Mouse (Mus musculus) megakaryocyte progenitor cell, adult 5-6 weeks (primary cell): ENCODE results near the gene A930009A15Rik. TPM values are rescaled to one million over a fixed set of nuclear protein-coding genes. Genes with fewer than 3 reads are reported as not detected.
A peak's percentile ranks its signal among the peaks of the same experiment; 100 is the strongest.

Experiments
- ATAC-seq: replicated peaks from 2 replicates; pipeline ENCODE4 v1.8.0; 2016; ENCODE audit warnings: mild to moderate bottlenecking, moderate TSS enrichment, inconsistent platforms; ENCODE audit not compliant: poor library complexity
- total RNA-seq, 2 experiments: library from RNA; stranded (forward) in 1 of 2; stranded (reverse) in 1 of 2; fragments of 157-497, 149-512 nt in 1 of 2; fragments of 200-1000 nt in 1 of 2; gene quantifications; 2 replicates each; pipeline versions ENCODE4 v1.2.3 to v1.2.4; 2015 to 2017

A930009A15Rik gene
- total RNA-seq (2015) (not detected in 2 replicates), total RNA-seq (2017) (not detected in 2 replicates)

DNA sequence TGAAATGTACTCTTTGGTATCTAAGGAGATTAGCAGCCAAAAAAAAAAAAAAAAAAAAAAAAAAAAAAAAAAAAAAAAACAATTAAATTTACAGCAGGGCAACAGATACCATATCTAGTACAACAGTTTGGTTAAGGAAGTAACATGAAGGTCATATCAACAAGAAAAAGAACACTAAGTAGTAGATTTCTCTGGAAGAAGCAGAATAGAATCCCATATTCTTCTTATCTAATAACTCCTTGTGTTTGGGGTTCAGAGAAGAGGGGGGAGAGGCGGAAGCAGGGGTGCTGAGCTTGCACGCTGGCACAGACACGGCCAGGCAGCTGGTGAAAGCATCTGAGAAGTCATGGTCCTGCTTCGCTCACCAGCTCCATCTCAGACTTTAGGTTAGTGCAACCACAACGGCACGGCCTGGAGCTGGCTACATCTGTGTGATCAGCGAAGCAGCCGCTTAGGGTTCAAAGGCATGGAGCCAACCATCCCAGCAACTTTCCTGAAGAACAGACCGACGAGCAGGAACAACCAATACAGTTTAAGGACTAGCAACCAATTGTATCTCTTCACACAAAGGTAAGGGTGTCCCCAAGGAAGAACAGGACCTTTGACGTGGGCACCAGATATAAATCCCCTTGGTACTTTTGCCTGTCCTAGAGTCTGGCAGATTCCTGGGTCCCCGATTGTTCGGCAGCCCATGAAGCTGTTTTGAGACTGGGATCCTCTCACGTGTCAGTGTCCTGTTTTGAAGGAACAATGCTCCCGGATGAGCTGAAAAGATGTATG lies at the start of gene A930009A15Rik:
TSS of gene A930009A15Rik (plus strand) at position 275 of the 780 bp plus-strand sequence.
- peak; percentile 74 for ATAC-seq

DNA sequence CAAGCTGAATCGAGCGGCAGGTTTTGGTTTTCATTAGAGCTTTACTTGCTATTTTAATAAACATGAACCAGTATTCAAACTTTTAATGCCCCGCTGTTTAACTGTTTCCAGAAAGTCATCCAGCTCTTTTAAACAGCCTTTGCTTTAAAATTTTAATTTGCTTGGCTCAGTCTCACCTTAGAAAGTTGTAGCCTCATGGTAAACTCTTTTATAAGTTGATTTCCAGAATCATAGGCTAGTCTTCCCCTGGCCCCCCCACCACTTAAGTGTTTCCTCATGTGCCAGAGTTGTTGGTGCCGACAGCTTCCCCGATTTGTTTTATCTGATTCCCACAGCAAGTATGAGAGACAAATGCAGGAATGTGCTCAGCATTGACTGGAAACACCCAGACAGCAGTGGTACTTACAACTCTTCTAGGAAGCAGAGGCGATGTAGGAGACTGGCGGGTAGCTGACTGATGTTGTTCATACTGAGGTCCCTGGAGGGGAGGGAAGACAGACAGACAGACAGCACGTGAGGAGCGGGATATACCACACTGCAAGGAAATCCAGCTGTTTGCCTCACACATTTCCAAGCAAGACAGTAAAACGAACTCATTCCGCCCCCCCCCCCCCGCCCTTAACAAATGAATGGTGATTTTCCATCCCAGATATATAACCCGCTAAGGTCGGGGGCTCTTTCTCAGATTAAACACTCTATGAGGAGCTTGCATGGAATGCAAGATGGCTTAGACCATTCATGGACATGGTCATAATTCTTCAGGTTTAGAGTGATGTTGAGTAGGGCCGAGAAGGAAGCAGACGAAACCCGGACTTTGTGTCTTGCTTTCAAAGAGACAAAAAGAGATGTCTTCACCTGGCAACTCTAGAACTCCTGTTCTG lies 49.3 kb upstream of the A930009A15Rik start:
- ATAC-seq: no peak

DNA sequence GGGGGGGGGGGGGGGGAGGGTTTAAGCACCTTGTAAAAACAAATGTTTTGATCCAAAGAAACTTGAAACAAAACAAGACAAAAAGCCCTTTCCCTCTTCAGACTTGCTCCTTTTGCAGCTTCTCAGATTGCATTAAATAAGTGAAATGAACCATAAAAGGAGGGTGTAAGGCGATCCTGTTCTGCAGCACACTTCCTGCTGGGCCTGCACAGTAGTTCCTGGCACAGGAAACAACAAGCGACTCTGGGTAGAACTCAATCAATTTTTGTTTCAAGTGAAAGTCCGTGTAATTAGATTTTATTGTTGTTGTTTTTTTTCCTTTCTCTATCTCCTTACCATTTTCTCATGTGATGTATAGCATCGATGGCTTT lies 48.7 kb upstream of the A930009A15Rik start:
- ATAC-seq: no peak

DNA sequence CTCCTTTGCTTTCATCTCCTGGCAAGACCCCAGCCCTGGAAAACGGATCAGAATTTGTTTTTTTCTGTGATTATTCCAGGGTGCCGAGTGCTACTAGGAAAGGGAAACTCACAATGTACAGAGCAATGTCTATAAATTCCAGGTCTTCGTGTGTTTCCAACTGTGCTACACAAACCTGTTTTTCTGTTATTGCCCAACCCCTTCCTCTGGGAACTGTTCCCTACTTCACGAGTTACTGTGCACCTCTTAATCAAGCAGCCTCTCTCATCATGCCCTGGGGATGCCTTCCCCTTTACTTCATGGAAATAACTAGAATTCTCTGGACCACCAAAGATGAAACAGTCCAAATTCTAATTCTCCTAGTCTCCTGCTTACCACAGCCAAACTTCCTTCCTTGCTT lies 40.9 kb upstream of the A930009A15Rik start:
- no peak for ATAC-seq

DNA sequence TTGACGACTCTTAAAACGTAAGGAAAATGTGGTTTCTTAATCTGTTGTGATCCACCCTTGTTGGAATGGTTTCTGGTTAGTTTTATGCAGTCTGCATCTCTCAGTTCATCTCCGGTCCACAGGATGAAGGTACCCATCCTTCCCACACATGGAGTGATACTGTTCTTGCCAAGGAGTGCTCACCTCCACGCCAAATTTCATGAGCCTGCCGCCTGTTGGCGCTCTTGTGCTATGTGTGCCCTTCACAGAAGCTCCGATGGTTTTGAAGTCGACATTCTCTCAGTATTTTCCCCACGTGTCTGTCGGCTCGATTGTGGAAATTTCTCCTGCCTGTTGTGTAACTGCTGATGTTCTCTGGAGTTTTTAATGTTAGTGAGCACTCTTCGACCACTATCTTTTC lies 40.0 kb upstream of the A930009A15Rik start:
- ATAC-seq: no peak

DNA sequence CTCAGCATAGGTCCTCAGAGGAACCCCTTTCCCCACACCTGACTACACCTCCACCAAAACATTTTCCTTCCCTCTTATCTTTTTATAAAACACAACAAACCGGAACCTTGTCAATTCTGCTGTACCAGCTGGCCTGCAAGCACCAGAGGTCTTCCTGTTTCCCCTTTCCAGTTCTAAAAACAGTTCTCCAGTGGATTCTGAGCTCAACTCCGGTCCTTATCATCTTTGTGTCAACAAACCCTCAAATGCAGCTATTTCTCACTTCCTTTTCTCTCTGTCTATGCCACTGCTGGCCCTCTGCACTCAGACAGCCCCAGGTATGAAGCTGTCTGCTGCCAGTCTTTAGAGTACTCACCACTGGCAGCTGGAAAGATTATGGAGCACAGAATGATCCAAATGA lies 39.0 kb upstream of the A930009A15Rik start:
- peak; percentile 72 for ATAC-seq

DNA sequence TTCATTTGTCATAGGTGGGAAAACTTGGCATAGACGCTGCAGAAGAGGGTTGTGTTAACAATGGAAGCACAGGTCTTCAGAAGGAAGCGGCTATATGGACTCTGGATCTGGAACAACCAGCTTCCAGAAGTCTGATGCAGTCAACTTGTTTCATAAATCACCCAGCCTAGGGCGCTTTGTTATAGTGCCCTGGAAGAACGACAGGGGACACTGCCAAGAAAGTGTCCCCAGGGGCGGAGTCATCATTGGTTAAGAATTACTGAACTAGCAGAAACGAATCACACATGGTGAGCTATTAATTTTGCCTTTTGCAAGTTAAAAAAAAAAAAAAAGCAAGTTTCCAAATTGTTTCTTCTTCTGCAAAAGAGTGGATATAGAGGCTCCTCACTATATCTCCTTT lies 26.9 kb upstream of the A930009A15Rik start:
- no peak for ATAC-seq

DNA sequence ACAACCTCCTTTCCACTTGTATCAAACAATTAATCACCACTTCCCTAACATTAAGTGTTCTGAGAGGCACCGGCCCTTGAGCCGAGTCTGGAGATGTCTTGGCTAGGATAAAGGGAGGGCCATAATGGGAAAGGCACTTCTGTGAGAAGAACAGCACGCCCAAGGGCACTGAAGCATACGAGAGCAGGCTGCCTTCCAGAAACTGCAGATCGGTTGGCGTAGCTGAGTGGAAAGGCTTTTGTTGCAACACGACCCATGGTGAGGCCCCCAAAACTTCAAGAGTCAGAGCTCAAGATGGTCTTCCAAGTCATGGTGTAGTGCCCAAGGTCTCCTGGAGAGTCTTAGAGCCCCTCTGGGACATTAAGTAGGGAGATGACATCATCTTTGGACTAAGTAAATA lies 19.5 kb upstream of the A930009A15Rik start:
- ATAC-seq: no peak

DNA sequence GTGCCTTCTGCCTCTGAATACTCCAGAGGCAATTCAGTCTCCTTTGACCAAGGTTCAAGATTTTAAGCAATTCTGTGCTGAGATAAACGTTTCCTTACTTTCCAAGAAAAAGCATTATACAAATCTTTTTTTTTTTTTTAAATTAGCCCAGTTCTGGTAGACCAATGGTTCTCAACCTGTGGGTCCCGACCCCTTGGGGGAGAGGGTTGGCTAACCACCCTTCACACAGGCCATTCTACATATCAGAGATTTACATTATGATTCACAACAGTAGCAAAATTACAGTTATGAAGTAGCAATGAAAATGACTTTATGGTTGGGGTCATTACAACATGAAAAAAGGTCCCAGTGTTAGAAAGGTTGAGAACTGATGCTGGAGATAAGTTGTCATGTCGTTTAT lies 18.7 kb upstream of the A930009A15Rik start:
- ATAC-seq: no peak

DNA sequence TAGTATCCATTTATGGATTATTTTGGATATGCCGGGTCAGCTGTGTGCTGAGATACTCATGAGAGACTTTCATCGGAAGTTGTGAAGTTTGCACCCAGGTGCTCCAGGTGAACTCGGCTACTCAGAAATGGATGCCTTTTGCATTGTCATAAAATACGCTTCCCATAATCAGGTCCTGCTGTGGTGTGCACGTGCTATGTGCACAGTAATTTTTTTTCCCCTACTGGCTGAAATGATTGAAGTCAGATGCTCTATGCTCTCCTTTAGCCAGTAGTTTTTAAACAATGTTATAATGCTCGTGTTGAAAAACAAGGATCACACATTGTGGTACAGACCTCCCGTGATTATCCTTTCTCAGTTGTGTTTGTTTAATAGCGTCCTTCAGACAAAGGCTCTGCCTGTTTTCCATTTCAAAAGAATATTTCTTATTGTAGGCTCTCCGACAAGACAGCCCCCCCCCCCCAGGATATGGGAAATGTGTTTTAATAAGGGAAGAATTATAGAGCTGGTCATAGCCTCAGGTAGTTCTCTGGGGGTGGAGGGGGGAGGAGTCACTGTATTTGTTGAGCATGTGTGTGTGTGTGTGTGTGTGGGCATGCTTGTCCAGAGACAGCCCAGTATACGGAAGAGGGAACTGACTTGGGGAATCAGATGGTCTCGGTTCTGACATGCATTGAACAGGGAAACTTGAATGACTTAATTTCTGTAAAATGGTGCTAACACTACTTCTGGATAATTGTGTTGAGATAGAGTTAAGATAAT lies 16.3 kb upstream of the A930009A15Rik start:
- no peak for ATAC-seq

DNA sequence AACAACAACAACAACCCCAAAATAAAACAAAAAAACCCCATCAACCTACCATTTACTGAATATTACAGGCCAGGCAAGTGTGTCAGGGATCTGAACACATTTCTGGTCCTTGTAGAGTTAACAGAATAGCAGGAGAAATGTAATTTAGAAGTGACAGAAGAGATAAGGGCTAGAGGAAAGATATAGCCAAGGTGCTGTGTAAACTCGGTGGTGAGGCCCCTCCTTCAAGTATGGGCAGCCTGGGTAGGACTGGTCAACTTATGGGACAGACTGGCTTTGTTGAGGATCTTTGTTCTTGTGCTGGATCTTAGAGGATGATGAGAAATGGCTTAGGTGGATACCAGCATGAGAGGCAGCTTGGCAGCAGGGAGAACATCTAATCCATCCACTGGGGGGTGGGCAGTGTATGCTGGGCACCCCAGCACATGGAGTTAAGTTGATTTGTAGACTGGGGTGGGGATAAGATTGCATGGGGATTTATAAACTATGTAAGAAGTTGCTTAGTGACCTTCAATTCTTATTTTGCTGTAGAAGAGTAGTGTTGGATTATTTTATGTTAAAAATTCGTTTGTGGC lies 14.5 kb upstream of the A930009A15Rik start:
- no peak for ATAC-seq

DNA sequence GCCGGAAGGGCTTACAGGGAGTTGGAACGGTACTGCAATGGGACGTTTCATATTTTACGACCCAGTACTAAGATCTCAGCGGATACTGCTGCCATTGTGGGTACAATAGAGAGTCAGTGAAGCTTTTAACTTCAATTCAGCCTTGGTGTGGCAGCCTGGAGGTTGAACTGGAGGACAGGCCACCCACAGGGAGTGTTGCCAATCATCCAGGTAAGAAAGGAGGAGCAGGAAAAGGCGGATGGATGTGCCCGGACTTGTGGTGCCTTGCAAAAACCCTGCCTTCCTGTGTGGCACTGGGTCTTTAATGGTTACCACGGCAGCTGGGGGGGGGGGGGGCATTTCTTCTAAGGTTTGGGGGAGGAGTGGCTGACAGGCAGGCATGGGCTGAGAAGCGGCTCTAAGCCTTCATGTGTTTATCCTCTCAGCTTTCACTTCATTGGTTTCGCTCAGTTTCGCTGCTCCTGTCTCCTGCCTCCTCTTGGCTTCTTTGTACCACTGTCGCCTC lies 13.0 kb upstream of the A930009A15Rik start:
- ATAC-seq: no peak

DNA sequence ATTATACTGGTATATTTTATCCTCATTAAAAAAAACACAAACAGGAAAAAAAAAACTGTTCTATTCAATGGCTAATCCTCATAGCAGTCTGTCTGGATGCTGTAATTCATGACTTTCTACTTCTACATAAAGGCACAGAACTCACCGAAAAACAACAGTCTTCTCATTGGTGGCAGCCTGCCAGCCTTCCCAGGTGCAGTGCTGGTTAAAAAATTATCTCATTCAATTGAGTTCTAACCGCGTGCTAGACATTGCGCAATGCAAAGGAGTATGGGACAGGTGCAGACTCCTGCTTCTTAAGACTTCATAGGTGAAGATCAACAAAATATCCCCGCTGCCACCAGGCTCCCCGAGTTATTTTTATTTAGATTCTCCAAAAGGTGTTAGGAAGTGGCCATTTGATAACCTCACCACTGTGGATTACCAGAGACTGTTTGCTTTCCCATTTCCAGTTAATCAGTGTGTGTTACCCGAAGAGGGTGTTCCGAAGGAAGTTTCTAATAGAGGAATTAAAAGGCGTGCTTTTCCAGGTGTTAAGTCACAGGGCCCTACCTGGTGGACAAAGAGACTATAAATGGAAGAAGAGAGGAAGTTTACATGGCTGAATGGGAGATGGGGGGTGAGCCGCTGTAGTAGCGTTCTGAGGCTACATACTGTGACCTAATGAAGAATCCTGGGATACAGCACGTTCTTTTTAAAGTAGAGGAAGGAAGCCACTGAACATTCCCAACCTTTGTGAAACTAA lies 8.5 kb upstream of the A930009A15Rik start:
- ATAC-seq: no peak

DNA sequence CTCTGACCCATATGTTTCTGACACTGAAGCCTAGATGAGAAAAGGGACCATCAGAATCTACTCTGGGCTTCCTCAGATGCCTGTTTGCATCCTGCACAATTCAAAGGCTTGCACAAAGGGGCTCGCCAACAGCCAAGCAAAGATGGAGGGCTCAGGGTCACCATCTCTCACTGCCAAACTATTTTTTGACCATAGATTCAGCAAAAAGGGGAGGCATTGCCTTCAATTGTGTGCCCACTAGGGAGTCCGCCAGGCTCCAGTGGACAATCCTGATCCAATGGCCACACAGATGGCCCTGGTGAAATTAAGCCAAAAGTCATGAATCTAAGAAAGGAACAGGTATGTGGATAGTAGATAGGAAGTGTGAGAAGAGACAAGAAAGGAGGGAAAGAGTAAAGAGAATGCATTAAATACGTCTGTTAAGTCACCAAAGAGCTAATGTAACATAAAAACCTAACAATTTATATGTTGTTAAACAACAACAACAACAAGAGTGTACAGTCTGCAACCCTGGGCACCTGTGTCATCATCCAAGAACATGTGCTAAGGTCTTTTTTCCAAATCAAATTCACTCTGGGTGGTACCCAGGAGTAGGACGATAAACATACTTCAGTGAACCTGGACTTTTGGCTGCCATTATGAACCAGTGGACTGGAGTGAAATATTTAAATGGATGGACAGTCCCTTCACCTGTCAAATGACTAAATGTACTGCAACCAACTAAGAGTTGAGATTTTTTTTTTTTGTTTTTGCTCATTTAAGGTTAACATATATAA lies 6.7 kb upstream of the A930009A15Rik start:
- ATAC-seq: no peak

DNA sequence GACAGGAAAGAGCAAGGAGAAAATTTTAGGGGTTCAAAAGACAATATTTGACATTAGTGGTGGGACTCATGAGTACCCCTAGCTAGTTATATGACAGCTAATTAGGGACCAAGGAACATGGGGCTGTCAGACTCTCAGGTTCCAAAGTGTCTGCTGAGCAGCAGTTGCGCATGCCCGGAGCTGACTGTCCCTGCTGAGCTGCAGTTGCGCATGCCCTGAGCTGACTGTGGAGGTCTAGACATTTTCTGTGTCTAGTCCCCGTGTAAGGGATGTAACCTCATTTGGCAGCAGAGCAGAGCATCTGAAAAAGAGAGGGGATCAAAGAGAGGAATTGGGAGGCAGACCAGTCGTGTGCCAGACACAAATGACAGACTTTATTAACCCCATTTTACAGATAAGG lies 5.8 kb upstream of the A930009A15Rik start:
- ATAC-seq: no peak

DNA sequence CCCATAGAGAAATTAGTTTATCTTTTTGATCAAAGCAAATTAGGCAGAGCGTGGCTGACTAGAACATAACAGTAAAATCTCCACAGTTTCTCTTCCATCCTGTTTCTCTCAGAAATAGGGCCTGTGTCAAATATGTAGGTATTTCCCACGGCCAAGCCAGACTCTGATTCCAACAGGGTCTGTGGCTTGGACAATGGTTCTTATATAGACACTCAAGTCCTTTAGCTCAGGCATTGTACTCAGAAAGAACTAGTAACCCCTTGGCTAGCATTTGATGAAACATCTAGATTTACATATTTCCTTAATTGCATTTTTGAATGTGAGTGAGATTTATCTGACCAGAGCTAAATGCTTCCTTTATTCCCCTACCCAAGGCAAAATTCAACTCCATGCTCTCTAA lies 791 bp downstream of the A930009A15Rik start:
- ATAC-seq: no peak

DNA sequence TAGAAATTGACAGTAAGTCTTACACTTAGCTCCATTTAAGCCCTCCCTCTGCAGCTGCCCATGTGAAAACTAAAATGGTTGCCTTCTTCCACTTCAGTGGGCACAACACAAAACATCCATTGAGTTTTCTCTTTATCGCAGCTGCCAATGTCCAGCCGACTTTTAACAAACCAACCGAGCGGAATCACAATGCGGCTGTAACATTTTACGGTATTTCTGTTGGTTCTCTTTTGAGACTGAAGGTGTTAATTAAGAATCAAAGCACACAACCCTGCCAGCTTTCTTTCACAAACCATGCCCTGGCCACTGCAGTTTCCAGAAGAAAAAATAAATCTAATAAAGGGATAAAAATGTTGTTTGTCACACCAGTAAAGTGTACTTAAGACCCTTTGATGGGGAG lies 1.5 kb downstream of the A930009A15Rik start:
- ATAC-seq: no peak

DNA sequence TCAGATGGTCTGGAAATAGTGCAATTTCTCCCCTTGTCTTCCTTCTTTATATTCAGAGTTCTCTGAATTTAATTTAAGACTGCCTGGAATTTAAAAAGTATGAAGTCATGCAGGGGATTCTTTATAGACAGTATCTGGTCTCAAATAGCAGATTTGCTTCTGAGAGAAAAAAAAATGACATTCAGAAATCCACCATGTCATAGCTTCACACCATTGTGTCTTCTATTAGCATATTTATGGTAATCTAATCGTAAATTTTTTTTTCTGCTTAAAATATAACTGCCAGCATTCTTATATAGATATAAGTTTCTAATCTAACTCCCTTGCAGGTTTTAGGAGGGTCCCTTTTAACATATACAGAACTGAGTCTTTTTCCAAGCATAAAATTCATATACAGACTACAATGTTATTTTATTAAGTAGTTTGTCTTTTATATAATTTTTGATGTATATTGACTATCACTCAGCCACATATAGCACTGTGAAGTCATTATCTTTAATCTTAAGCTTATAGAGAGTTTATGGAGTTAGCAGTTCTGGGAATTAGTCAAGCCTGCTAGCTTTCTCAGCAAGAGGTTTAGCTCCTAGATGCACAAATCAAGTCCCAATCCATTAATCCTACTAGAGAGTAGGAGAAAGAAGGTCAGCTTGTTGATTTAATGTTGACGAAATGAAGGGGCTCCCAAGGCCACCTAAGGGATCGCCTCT lies 2.1 kb downstream of the A930009A15Rik start:
- ATAC-seq: no peak

DNA sequence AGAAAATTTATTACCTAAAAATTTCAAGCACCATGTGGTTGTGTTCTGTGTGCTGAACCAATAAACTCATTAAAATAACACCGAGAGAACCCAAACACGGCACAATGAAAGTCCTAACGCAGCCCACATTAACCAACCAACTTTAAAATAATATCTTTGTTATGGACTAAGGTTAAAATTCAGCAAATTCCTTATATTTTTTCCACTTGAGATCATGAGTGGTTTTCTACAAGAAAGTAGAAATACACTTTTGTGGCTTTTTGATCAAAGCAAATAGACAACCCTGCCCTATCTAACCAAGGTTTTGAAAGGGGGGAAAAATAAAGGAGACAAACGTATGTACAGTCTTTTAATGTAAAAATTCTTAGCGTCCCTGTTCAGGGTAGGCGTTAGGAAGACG lies 9.3 kb downstream of the A930009A15Rik start:
- ATAC-seq: no peak
